Mouse (Mus musculus) stomach, postnatal 0 days (tissue): Measurements from ENCODE around the gene Zpr1. TPM values are rescaled to one million over a fixed set of nuclear protein-coding genes. Genes with fewer than 3 reads are reported as not detected.

Experiments used
- ATAC-seq: fragments of 200-750 bp; cut with Nextera tagmentation; 2 replicates; pipeline ENCODE4 v1.8.0; 2017; ENCODE audit not compliant: low FRiP score, low TSS enrichment
- DNase-seq: peaks from one replicate; pipeline ENCODE4 v3.0.0-alpha.2; 2016; ENCODE audit warnings: low spot score
- H3K27ac ChIP-seq: fragments of 300-500 bp; sonication (generic); replicated peaks from 2 replicates; pipeline ENCODE4 v1.5.1; 2014; ENCODE audit warnings: mild to moderate bottlenecking, control low read depth
- H3K27me3 ChIP-seq: fragments of 300-500 bp; sonication (generic); 2 replicates; pipeline ENCODE4 v1.6.1; 2014; ENCODE audit warnings: low read length; ENCODE audit not compliant: control insufficient read depth, insufficient read depth
- H3K36me3 ChIP-seq: fragments of 300-500 bp; sonication (generic); 2 replicates; pipeline ENCODE4 v1.6.1; 2014; ENCODE audit warnings: low read length, mixed read lengths; ENCODE audit not compliant: control insufficient read depth, insufficient read depth
- H3K4me1 ChIP-seq: fragments of 300-500 bp; sonication (generic); replicated peaks from 2 replicates; pipeline ENCODE4 v1.6.1; 2014; ENCODE audit warnings: antibody characterized with exemption; ENCODE audit not compliant: control insufficient read depth, insufficient read depth
- H3K4me2 ChIP-seq: fragments of 300-500 bp; sonication (generic); replicated peaks from 2 replicates; pipeline ENCODE4 v1.6.1; 2014; ENCODE audit warnings: low read depth, mild to moderate bottlenecking, control low read depth, moderate library complexity
- H3K4me3 ChIP-seq: fragments of 300-500 bp; sonication (generic); 2 replicates; pipeline ENCODE4 v1.5.1; 2014; ENCODE audit warnings: low read depth, low read length, control low read depth
- H3K9ac ChIP-seq: fragments of 300-500 bp; sonication (generic); 2 replicates; pipeline ENCODE4 v1.6.1; 2014; ENCODE audit warnings: mild to moderate bottlenecking, low read length, control low read depth, mixed read lengths
- H3K9me3 ChIP-seq: fragments of 300-500 bp; sonication (generic); 2 replicates; pipeline ENCODE4 v1.6.1; 2016; ENCODE audit warnings: low read length; ENCODE audit not compliant: control insufficient read depth
- CTCF ChIP-seq: IDR thresholded peaks from 2 replicates; pipeline ENCODE4 v1.5.1; 2016; ENCODE audit warnings: antibody characterized with exemption, low read depth, mild to moderate bottlenecking, moderate library complexity
- EP300 ChIP-seq: optimal IDR thresholded peaks from 2 replicates; pipeline ENCODE3; 2016; ENCODE audit warnings: antibody characterized with exemption
- WGBS: fragments of 180-500 bp; shearing (Covaris S2); extraction: QIAGEN DNeasy Blood & Tissue Kit; methylation state at CpG from one replicate; pipeline ENCODE4 v1.1.7; 2014; 5-methylcytosine and 5-hydroxymethylcytosine counted together
- polyA plus RNA-seq: library from polyadenylated mRNA; unstranded; fragments of >200 nt; fragmentation: Nextera tagmentation; extraction: Ambion mirVana; gene quantifications from 2 replicates; pipeline ENCODE4 v1.2.1, GENCODE M21; 2015

The Zpr1 gene
- polyA plus RNA-seq, 1 experiment from 2014 or later = 32.6 TPM

GRCm38 (mm10) chr9:46302142-46302541, 29.3 kb downstream of the Zpr1 start:
- TF ChIP-seq EP300 = no peak
- TF ChIP-seq CTCF = peak; percentile 94
- peaks cover 7% of the 10 kb centered on the region; the same call in 1 of the 2 replicates for H3K36me3 ChIP-seq
- H3K4me1 ChIP-seq = no peaks in the 10 kb centered on the region
- no peak overlapping the region for H3K27ac ChIP-seq
- ATAC-seq (no peak), DNase-seq (peak; percentile 45)
- no peaks in the 10 kb centered on the region for H3K9me3 ChIP-seq
- no peak overlapping the region for H3K4me2 ChIP-seq
- no peak overlapping the region for H3K4me3 ChIP-seq
- H3K27me3 ChIP-seq = no peaks in the 10 kb centered on the region
- WGBS = 10% methylated on average over 2 of the region's 2 CpGs
- H3K9ac ChIP-seq = no peak overlapping the region

- WGBS = 10% methylated on average over 7 of the region's 7 CpGs
- no peaks in the 10 kb centered on the region for H3K4me1 ChIP-seq
- no peaks in the 10 kb centered on the region for H3K9me3 ChIP-seq
- H3K36me3 ChIP-seq = no peaks in the 10 kb centered on the region
- TF ChIP-seq CTCF (peak; percentile 69), EP300 (no peak)
- no peaks in the 10 kb centered on the region for H3K27me3 ChIP-seq
- no peak overlapping the region for H3K9ac ChIP-seq
- no peak for ATAC-seq
- H3K4me2 ChIP-seq = no peak overlapping the region
- H3K4me3 ChIP-seq = no peak overlapping the region
- peak; percentile 51 for DNase-seq
- H3K27ac ChIP-seq = no peak overlapping the region
Observed at GRCm38 (mm10) chr9:46309121-46309520, 36.3 kb downstream of the Zpr1 start.

DNA sequence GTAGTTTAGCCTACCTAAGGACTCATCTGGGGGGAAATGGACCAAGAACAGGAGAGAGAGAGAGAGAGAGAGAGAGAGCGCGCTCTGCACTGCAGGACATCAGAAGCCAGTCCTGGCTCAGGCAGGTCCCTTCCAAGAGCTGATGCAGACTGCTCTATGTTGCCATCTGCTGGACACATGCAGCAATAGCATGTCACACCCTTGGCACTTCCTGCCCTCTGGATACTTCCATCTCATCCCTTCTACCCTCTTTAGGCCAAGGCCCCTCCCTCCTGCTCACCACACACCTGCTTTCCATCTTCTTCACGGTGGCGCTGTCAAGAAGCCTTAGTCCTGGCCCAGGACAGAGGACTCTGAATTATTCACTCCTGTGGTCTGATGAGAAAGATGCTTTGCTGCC, 41.6 kb downstream of the Zpr1 start:
- DNase-seq (peak; percentile 74), ATAC-seq (peak; percentile 54)
- Histone ChIP-seq H3K27ac (no peak overlapping the region), H3K9ac (no peak overlapping the region), H3K4me3 (no peak overlapping the region), H3K4me2 (no peak overlapping the region), H3K36me3 (no peaks in the 10 kb centered on the region), H3K4me1 (no peaks in the 10 kb centered on the region), H3K27me3 (no peaks in the 10 kb centered on the region), H3K9me3 (no peaks in the 10 kb centered on the region)
- 9% methylated on average over 4 of the region's 4 CpGs for WGBS
- no peak for TF ChIP-seq EP300
- TF ChIP-seq CTCF = peak; percentile 98

DNA sequence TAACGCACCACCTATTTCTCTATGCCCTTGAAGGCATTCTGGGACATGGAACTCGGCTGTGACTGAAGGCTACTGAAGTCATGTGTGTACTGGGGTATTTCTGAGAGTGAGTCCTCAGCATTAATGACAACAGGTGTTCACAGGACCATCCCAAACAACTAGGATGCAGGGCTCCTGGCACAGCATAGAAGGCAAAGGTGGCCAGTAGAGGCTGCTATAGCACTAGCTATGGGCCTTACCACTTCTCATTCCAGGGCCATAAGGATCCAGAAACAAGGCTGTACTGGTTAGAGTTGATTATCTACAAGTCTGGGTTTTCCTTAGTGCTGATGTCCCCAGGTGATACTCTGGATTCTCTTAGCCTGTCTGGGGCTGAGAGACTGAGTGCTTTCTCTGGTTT, 42.1 kb downstream of the Zpr1 start:
- TF ChIP-seq CTCF (no peak), EP300 (no peak)
- Histone ChIP-seq H3K27ac (no peak overlapping the region), H3K9me3 (no peaks in the 10 kb centered on the region), H3K4me1 (no peaks in the 10 kb centered on the region), H3K4me2 (no peak overlapping the region), H3K4me3 (no peak overlapping the region), H3K27me3 (no peaks in the 10 kb centered on the region), H3K36me3 (no peaks in the 10 kb centered on the region), H3K9ac (no peak overlapping the region)
- DNase-seq = no peak
- ATAC-seq = no peak
- WGBS = 48% methylated on average over 2 of the region's 2 CpGs

- ATAC-seq (no peak), DNase-seq (no peak)
- H3K9me3 ChIP-seq = no peaks in the 10 kb centered on the region
- H3K27me3 ChIP-seq = no peaks in the 10 kb centered on the region
- no peak overlapping the region for H3K27ac ChIP-seq
- no peak overlapping the region for H3K9ac ChIP-seq
- no peaks in the 10 kb centered on the region for H3K4me1 ChIP-seq
- H3K36me3 ChIP-seq = no peaks in the 10 kb centered on the region
- H3K4me2 ChIP-seq = no peak overlapping the region
- H3K4me3 ChIP-seq = no peak overlapping the region
- TF ChIP-seq CTCF (no peak), EP300 (no peak)
- 66% methylated on average over 11 of the region's 11 CpGs for whole genome bisulfite sequencing
Observed at GRCm38 (mm10) chr9:46315807-46316365, 43.0 kb downstream of the Zpr1 start.

DNA sequence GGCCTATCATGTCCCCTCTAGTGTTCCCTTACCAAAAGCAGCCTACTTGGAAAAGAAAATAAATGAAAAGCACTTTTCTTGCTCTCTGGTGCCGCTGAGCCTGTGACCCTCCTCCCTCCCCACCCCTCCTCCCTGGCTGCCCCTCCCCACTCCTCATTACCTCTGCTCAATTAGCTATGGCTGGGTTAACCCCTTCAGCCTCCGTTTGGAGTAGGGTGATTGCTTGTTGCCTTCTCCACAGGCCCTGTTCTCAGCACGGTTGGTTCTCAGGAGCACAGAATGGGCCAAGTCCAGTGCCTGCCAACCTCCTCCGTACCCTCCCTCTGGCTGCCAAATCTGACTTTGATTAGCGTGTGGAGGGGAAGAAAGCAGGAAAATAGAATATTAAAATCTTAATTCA, 43.5 kb downstream of the Zpr1 start:
- no peaks in the 10 kb centered on the region for H3K9me3 ChIP-seq
- ATAC-seq (no peak), DNase-seq (no peak)
- no peaks in the 10 kb centered on the region for H3K27me3 ChIP-seq
- H3K4me2 ChIP-seq = no peak overlapping the region
- no peaks in the 10 kb centered on the region for H3K4me1 ChIP-seq
- 38% methylated on average over 5 of the region's 5 CpGs for WGBS
- TF ChIP-seq CTCF (no peak), EP300 (no peak)
- H3K9ac ChIP-seq = no peak overlapping the region
- no peaks in the 10 kb centered on the region for H3K36me3 ChIP-seq
- no peak overlapping the region for H3K4me3 ChIP-seq
- no peak overlapping the region for H3K27ac ChIP-seq
